Mouse (Mus musculus) kidney, embryonic 14.5 days (tissue): ENCODE measurements around the gene Olfr967. TPM values are rescaled to one million over a fixed set of nuclear protein-coding genes. Genes with fewer than 3 reads are reported as not detected.

Experiments
- ATAC-seq: fragments of 200-750 bp; cut with Nextera tagmentation; 2 replicates; pipeline ENCODE4 v1.8.0; 2017; ENCODE audit warnings: moderate number of reproducible peaks, mild to moderate bottlenecking, moderate TSS enrichment, moderate library complexity; ENCODE audit not compliant: low FRiP score, low TSS enrichment
- H3K27ac ChIP-seq: fragments of 300-500 bp; sonication (generic); 2 replicates; pipeline ENCODE4 v1.5.1; 2014; ENCODE audit warnings: low read depth, mild to moderate bottlenecking, low read length, moderate library complexity, mixed read lengths
- H3K27me3 ChIP-seq: fragments of 300-500 bp; sonication (generic); 2 replicates; pipeline ENCODE4 v1.6.1; 2014; ENCODE audit warnings: mild to moderate bottlenecking, low read length; ENCODE audit not compliant: control insufficient read depth, insufficient read depth
- H3K36me3 ChIP-seq: fragments of 300-500 bp; sonication (generic); 2 replicates; pipeline ENCODE4 v1.6.1; 2014; ENCODE audit warnings: low read length, mixed read lengths; ENCODE audit not compliant: control insufficient read depth, insufficient read depth
- H3K4me1 ChIP-seq: fragments of 300-500 bp; sonication (generic); 2 replicates; pipeline ENCODE4 v1.6.1; 2014; ENCODE audit warnings: low read length, mixed read lengths; ENCODE audit not compliant: control insufficient read depth, insufficient read depth
- H3K4me2 ChIP-seq: fragments of 300-500 bp; sonication (generic); replicated peaks from 2 replicates; pipeline ENCODE4 v1.6.1; 2014; ENCODE audit warnings: low read depth, mild to moderate bottlenecking, low read length
- H3K4me3 ChIP-seq: fragments of 300-500 bp; sonication (generic); 2 replicates; pipeline ENCODE4 v1.5.1; 2014; ENCODE audit warnings: mild to moderate bottlenecking, low read length
- H3K9ac ChIP-seq: fragments of 300-500 bp; sonication (generic); 2 replicates; pipeline ENCODE4 v1.6.1; 2014; ENCODE audit warnings: low read depth, mild to moderate bottlenecking, low read length, moderate library complexity
- H3K9me3 ChIP-seq: fragments of 300-500 bp; sonication (generic); 2 replicates; pipeline ENCODE4 v1.6.1; 2016; ENCODE audit warnings: low read length; ENCODE audit not compliant: control insufficient read depth
- WGBS: fragments of 180-500 bp; shearing (Covaris S2); extraction: QIAGEN DNeasy Blood & Tissue Kit; methylation state at CpG from one replicate; pipeline ENCODE4 v1.1.7; 2014; 5-methylcytosine and 5-hydroxymethylcytosine counted together
- polyA plus RNA-seq: library from polyadenylated mRNA; unstranded; fragments of >200 nt; fragmentation: Nextera tagmentation; extraction: Ambion mirVana; gene quantifications from 2 replicates; pipeline ENCODE4 v1.2.1, GENCODE M21; 2014

Olfr967 gene
- polyA plus RNA-seq, 1 experiment from 2014 or later = not detected

DNA sequence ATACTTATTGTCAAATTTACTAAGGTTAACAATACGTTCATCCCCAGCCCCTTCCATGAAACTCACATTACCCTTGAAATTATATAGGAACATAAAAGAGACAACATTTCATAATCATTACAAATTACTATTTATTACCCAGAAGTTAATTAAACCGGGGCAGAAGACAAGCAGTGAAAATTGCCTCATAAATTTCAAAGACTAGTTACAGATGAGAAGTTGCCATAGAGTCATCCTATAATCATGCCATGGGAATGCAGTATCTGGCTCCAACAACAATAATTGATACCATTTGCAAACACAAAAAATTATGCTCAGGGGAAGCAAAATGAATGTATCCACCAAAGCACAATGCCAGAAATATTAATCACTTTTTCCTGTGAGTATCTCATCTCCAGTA is 44.5 kb downstream of the Olfr967 start, which contains the start of gene Olfr969:
Olfr969 (plus strand) TSS at position 388 of the 400 bp plus-strand sequence.
- no peaks in the 10 kb centered on the region for H3K36me3 ChIP-seq
- ATAC-seq = no peak
- no peaks in the 10 kb centered on the region for H3K9me3 ChIP-seq
- no peaks in the 10 kb centered on the region for H3K4me1 ChIP-seq
- no peak within 1 kb of the TSS for H3K27ac ChIP-seq
- H3K27me3 ChIP-seq = no peaks in the 10 kb centered on the region
- H3K4me3 ChIP-seq = no peak within 1 kb of the TSS
- 57% methylated on average over 2 of the region's 2 CpGs for WGBS
- H3K4me2 ChIP-seq = no peak within 1 kb of the TSS
- H3K9ac ChIP-seq = no peak within 1 kb of the TSS

Other genes with a start within 250 kb of the Olfr967 start
- gene Olfr957, start 230.4 kb upstream of the Olfr967 start, polyA plus RNA-seq = not detected in 2 replicates
- not detected in 2 replicates for gene Olfr958, start 192.2 kb upstream of the Olfr967 start, polyA plus RNA-seq
- not detected in 2 replicates for gene Olfr959, start 170.7 kb upstream of the Olfr967 start, polyA plus RNA-seq
- gene AW551984, start 141.8 kb upstream of the Olfr967 start, polyA plus RNA-seq = 15.0 and 19.9 TPM in 2 replicates
- not detected in 2 replicates for gene Olfr148, start 135.6 kb upstream of the Olfr967 start, polyA plus RNA-seq
- gene Olfr960, start 124.9 kb upstream of the Olfr967 start, polyA plus RNA-seq = 0.19 TPM in 1 of 2 replicates, not detected in the other
- gene Olfr961, start 101.2 kb upstream of the Olfr967 start, polyA plus RNA-seq = not detected in 2 replicates
- not detected in 2 replicates for gene Olfr963, start 79.0 kb upstream of the Olfr967 start, polyA plus RNA-seq
- not detected in 2 replicates for gene Olfr149, start 39.1 kb upstream of the Olfr967 start, polyA plus RNA-seq
- not detected in 2 replicates for gene Olfr965, start 34.9 kb upstream of the Olfr967 start, polyA plus RNA-seq
- gene Olfr150, start 15.3 kb upstream of the Olfr967 start, polyA plus RNA-seq = not detected in 2 replicates
- not detected in 2 replicates for gene Olfr968, start 37.0 kb downstream of the Olfr967 start, polyA plus RNA-seq
- gene Olfr969, start 44.7 kb downstream of the Olfr967 start, polyA plus RNA-seq = not detected in 2 replicates
- gene Olfr970, start 62.6 kb downstream of the Olfr967 start, polyA plus RNA-seq = not detected in 2 replicates
- not detected in 2 replicates for gene Olfr971, start 90.6 kb downstream of the Olfr967 start, polyA plus RNA-seq
- gene Olfr972, start 120.2 kb downstream of the Olfr967 start, polyA plus RNA-seq = not detected in 2 replicates
- gene Olfr229, start 161.1 kb downstream of the Olfr967 start, polyA plus RNA-seq = not detected in 2 replicates
- not detected in 2 replicates for gene Olfr974, start 191.3 kb downstream of the Olfr967 start, polyA plus RNA-seq
- gene Olfr975, start 205.8 kb downstream of the Olfr967 start, polyA plus RNA-seq = 0.07 TPM in 1 of 2 replicates, not detected in the other
- not detected in 2 replicates for gene Olfr976, start 214.9 kb downstream of the Olfr967 start, polyA plus RNA-seq
- not detected in 2 replicates for gene Olfr978, start 245.9 kb downstream of the Olfr967 start, polyA plus RNA-seq